Mouse (Mus musculus): ENCODE results near the gene Nfia.

Gene Nfia

DNA sequence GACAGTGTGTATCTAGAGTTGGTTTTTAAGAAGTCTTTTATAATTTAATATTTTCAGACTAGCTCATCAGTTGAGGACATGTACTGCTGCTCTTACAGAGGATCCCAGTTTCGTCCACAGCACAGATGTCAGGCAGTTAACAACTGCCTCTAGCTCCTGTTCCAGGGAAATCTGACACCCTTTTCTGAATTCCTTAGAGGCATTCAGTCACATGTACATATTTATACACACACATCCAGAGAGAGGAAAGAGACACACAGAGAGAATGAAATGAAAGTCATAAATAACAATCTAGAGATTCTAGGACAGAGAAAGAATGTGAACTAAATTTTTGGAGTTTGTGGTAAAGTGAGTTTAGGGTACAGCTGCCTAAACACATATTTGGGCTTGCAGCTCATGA, 308.1 kb downstream of the Nfia start:
- no peak for DNase-seq

DNA sequence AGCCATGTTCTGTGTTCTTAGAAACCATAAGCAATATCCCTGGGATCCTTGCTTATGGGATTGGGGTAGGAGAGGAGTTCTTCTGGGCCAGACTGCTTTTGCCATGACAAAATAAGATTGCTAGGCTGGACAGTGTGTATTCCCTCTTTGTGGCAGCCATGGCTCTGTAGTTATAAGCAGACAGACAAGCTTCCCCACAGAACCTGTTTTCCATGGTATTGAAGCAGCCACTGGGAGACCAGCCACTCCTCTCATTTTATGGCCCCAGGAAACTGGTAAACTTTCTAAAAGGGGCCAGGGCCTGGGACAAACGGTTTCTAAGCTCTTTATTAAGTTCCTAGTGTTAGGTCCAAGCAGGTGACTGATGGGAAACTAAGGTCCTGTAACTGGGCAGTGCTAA, 309.4 kb downstream of the Nfia start:
- no peak for DNase-seq

DNA sequence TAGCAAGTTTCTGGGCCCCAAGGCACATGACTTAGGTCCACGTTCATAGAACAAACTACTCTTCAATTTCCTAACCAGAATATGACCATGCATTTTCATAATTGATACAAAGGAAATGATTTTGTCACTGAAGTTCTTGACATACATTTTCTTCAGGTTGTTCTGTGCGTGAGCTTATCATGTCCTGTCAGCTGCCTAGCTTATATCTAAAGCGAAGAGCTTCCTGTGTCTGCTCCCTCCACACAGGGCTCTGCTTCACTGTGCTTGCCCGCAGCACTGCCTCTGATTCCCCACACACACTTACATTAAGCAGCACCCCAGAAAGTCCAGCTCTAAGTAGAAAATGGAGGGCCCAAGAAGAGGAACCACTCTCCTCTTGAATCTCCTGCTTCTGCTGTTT, 310.0 kb downstream of the Nfia start:
- no peak for DNase-seq

DNA sequence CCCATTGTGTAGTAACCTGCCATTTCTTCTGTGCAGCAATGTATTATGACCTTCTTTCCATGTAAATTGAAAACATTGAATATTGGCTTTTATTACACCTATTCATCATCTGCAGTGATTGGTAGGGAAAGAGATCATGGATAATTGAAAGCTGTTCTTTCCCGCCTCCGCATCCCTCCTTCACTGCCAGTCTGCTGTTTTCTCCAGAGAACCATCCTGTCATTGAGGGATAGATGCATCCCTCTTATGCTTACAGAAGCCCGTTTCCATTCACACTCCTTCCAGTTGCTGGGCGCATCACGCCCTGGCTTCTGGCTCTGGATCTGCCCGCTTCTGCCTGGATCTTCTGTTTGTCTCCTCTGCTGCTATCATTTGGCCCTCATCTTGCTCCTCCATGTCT, 312.5 kb downstream of the Nfia start:
- DNase-seq, result no peak

DNA sequence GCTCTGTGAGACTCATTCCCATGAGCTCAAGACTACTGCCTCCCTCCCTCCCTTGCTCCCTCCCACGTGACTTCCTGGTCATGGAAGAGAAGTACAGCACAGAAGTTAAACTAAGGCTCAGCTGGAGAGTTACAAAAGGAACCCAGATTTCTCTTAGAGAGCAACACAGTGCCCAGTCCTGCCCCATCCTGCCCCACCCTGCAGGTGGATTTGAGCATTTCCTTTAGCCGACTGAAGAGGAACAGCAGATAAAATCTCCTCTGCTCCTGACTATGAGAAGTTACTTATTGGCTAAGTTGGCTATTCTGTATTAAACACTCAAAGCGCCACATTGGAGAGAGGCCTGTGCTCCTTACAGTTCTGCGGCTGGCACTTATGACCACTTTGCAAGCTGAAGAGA, 314.4 kb downstream of the Nfia start:
- DNase-seq, result no peak

DNA sequence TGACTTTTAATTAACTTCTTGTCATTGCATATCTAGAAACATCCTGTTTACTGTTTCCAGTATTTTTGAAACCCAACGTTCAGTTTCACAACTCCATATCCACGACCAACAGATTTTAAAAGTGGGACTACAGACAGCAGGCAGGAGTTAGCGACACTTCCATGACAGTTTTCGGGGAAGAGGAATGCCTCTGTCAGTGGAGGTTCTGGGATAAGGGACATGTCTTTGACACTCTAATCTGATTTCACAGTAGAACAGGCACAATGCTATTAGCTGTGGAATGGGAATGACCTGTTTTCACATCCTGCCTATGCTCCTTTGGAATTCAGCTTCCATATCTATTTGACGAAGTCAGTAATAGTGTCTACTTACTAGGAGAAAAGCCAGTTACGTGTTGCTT, 317.5 kb downstream of the Nfia start:
- DNase-seq, result no peak

DNA sequence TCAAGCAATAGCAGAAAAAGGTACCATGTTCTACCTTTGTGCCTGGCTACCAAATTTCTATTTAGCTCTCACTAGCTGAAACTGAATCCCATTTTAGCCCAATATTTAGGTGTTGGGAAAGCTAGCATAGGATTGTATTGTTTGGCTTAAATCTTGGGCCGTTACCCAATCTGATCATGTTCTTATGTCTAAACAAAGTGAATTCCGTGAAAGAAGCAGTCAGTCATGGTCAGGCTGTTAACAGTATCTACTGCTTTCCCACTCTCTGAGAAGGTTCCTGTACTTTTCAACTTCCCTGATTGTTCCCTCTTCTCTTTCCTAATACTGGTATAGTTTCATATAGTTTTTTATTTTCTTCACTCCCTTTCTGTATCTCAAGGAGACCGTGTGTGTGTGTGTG, 318.1 kb downstream of the Nfia start:
- DNase-seq, result no peak

DNA sequence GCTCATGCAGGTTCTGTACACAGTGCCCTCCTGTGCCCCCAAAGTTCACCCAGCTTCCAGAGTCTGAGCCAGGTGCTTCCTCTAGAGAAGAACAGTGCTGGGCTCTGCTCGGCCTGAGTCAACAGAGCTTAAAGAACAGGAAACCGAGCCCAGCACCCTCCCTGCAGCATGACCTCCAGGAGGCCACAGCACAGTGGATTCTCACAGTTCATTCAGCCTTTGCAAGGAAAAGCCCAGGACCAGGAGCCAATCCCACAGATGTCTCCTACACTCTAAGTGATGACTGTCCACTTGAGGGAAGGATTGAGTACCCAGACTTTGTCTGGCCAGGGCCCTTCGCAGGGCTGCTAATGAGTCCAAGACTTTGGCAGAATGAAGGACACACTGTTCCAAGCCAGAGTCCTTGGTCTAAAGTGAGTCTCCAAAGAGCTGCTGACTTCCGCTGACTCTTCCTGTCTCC, 318.9 kb downstream of the Nfia start:
- DNase-seq, result peak in 1 of 2 experiments; percentile 30

DNA sequence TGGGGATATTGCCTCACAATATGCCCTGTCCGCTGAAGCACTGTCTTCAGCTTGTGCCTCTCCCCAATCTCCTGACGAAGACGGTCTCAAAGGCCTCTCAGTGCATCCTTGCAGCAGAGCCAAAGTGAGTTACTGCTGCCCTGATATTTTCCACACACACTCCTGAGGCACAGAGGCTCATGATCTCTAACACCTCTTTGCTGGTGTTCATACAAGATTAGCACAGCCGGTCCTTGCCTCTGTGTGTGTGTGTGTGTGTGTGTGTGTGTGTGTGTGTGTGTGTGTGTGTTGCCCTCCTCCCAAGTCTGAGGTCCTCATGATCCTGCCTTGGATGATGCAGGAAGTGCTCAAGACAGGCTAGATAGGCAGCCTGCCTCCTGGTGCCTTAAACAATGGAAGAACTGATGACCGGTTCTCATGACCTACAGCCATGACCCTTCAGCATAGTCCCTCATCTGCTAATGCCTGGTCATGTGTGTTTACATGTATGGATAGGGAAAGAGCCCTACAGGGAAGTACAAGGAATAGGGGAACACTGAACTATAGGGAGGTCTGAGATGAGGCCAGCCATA, 319.5 kb downstream of the Nfia start:
- no peak for DNase-seq

DNA sequence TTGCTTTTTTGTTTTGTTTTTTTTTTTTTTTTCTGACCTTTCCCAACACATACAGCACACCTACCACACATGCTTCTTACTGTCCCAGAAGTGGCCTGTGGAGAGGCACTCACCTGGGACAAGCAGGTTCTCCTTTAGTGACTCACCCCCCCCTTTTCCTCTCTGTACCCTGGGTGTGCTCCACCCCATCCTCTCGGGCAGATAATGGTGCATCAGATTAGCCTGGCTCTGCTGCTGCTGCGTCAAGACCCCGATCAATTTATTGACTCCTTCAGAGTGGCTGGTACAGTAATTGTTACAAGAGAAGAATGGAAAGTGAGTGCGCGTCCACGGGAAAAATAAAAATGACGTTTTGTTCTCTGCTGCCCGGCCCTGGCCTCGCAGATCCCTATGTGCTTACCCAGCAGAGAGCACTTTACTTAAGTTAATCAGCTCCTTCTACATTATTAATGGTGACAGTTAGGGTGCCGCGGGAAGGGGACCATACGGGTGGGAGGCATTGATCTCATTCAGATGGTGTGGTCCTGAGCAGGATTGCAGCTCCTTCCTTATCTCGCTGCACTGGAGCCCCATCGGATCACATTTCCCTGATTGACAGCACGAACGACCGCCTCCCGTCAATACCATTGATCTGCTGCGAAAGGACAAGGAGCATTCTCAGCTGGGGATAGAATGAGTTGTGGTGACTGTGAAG, 321.7 kb downstream of the Nfia start:
- DNase-seq, result no peak

DNA sequence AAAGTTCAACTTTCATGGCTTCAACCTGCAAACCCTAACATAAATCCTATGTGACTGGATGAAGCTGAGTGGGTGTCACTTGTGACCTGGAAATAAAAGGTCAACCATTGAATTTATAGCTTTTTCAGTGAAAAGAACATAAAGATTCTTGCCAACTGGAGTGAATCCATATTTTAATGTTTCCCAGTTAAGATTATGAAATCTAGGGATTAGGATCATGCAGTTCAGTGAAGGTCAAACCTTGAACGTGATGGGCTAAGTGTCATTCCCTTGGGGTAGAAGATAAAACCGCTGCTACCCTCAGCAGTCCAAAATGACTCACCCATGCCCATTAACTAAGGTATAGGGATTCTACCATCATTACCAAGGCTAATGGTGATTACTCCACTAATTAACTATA, 322.5 kb downstream of the Nfia start:
- no peak for DNase-seq

DNA sequence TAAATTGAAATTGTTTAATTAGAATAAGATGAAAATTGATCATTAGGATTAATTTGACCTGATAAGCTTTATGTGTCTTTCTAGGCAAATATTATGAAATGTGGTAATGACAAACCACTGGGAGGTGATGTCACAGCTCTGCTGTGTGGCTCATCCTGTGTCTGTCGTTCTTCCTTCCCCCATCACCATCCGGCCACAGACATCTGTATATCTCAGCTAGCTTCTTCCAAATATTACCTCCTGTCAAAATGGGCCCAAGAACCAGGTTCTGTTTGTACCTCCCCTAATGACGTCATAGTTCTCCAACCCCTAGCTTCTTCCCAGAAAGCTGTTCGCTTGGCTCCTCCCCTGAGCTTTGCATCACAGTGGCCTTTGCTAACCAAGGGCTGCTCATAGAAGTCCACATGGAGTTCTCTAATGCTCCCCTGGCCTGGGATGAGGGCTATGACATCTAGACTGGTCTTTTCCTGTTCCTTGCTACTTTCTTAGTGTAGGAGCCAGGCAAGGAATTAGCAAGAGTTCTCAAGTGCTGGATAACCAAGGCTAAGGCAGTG, 324.6 kb downstream of the Nfia start:
- no peak for DNase-seq

DNA sequence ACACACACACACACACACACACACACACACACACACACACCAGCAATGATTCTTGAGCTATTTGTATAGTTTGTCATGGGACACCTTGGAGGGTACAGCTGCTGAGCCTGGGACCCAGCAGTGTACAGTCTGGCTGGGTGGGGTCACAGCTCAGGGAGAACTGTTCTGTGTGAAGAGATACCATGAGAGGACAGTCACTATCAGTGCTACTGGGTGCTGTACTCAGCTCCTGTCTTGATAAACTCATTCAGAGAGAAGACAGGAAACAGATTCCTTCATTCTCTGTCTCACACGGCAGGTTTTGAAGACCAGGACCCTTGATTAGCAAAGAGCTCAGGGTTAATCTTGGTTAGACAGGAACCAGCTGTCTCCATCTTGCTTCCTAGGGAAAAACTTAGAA, 326.1 kb downstream of the Nfia start:
- no peak for DNase-seq

DNA sequence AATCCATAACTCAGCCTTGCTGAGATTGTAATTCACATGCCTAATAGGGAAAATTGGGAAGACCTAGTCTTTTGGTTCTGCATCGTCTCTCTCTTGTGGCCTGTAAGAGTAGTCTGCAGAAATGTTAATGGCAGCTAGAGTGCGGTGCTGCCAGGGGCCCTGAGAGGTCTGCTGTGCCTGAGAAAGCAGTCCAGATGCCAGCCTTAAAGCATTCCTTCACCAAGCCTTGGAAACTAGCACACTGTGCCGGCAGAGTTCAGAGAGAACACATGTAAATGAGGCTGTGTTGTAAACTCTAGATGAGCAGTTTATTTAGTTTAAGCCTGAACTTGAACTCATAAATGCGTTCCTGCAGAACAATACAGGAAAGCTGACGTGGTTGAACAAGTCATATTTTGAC, 326.9 kb downstream of the Nfia start:
- no peak for DNase-seq

DNA sequence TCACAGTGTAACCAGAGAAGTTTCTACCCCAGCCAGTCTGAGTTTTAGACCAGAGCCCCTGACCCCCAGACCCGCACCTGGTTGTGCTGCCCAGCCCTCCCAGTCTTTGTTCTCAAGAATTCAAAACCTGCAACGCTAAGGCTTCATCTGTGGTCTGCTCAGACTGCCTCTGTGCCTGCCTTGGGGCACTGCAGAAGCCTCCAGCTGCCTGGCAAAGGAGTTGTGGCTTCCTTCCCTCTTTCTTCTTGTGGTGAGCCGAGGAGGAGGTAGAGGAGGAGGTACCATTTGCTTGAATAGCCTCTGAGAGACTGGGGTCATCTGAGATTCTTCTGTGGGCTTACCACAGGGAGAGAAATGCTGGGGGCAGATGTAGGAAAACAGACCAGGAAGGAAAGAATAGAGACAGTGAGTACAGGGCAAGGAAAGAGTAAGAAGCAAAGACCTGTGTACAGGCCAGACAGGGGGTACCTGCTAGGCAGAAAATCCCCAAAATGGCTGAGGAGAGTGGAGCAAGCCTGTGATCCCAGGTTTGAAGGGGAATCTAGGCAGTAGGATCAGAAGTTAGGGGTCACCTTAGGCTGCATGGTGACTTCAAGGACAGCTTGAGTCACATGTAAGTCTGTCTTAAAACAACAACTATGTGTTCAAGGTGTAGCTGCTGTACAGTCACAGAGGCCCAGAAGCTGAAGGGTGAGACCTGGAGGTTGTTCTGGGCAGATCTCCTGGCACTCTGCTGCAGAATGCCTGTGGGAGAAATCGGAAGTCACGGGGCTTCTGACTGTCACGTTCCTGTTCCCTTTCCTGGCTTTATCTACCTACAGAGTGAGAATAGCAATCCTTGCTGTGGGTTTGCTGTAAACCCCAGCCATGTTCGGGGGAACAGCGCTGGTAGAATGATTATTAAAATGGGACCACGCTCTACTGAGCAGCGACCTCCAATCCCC, 328.9 kb downstream of the Nfia start:
- no peak for DNase-seq

DNA sequence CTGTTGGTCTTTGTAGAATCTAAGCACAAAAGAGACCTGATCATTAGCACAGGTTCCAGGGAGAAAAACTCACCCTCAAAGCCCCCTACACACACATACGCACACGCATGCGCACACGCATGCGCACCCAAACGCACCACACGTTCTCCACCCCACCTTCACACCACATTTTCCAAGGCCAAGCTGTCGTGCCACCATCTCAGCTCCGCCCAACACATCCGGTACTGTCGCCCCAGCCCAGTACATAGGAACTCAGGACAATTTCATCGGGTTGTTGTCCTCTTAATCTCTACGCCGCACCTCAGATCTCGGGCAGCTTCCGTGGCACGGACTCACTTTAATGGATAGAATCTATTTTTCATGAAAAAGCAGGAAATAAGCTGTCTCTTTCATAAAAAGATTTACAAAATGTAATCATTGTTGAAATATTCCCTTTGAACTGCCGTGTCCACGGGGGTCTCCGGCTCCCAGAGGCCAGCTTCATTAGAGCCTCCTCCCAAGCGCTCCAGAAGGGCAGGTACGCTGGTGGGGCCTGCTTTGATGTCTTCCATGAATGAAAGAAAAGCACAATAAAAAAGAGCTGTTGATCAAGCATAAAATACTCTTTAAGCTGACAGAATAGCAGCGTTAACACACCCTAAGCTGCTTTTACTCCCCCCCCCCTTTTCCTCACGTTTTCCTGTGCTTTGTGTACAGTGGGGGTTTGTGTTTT, 330.2 kb downstream of the Nfia start:
- DNase-seq, result no peak

DNA sequence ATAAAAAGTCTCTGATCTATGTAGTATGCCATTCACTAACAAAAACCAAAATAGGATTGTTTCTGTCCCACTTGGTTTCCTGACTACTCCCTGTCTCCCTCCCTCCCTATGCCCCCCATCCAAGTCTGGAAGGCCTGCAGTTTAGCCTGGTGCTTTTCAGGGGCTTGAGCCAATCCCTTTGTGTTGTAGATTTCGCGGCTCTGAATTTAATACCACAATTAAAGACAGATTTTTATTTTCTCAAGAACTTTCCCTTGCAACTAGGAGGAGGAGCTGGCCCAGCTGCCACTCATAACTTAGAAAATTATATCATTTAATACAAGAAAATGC, 330.8 kb downstream of the Nfia start:
- DNase-seq, result no peak

DNA sequence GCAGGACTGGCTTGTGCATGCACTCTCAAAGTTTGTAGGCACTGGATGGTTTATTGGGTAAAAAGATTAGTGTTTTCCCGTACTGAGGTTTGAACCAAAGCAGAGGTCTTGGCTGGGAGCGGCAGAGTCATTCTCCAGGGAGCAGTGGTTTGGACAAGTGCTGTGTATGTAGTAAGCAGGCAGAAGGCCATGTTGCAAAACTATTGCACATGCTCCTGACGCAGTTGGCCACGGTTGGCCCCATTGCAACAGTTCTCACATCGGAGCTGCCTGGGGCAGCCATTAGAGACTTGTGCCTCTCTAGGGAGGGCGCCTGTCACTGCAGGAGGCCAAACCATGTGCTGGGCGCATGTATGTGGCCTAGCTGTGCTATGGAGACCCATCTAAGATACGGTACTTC, 331.6 kb downstream of the Nfia start:
- DNase-seq, result no peak

DNA sequence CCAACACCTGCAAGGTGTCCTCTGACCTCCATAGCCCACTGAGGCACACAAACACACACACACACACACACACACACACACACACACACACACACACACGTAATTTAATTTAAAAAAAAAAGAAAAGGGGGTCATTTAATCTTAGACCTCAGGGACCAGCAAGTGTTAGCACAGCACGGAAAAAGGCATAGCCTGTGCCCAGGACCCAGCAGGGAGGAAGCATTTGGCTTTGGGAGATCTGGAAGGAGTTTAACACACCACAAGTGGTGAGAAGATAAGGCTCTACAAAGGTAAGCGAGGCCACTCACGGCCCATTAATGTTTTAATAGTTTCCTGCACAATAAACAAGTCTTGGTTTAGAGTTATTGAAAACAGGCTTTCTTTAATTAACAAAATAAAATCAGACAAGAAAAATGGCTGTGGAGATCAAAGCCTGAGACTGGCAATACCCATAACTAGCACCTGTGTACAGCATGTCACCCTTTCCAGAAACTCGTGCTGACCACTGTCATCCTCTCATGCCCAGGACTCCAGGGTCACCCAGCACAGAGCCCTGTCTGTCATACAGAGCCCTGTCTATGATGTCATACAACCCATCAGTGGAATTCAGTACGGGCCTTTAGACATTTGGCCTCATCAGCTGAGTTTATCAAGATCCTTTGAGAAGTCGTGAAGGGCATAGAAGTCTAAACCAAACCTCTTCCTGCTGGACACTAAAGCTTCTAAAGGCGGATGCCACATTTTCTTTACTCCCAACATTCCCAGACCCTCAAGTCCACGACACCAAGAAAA, 332.6 kb downstream of the Nfia start:
- DNase-seq, result peak; percentile 47 to 63

DNA sequence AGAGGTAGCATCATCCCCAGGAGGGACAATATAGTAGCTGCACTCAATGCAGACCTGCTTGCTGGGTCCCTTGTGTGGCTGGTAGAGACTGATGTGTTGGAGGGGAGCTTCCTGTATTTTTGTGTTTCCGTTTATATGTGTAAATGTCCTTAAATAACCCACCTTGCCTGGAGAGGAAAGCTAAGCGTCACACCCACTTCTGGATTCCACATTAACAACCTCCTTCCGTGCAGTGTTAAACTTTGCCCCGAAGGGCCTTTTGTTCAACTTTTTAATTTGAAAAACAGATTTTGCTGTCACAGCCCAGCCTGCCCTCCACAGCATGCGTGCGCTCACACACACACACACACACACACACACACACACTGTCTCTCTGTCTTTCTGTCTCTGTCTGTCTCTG, 333.4 kb downstream of the Nfia start:
- DNase-seq, result no peak

DNA sequence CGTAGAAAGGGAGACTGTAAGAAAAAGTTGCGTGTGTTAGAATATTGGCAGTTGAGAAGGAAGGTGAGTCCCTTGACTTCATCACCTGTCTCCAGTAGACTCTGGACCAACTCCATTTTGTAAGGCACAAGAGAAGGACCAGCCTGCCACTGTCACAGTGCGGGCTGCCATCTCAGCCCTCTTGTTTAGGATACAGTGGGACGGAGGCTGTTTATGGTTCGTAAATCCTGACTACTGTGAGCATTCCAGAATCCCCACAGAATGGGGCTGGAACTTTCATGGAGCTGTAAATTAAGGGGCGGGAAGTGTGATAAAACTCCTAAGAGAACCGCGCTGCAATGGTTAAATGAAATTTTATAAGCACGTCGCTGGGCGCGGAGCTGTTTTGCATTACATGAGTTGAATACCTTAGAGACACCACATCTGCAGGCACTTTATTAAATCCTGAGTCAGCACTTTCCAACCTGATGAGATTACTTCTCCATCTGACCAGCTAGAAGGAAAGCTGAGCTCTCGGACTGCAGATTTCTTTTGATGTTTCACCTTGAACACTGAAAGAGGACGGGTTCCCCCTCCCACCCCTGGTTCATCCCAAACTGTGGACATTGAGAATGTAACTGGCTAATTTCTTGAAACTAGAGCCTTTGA, 334.0 kb downstream of the Nfia start:
- DNase-seq, result no peak

DNA sequence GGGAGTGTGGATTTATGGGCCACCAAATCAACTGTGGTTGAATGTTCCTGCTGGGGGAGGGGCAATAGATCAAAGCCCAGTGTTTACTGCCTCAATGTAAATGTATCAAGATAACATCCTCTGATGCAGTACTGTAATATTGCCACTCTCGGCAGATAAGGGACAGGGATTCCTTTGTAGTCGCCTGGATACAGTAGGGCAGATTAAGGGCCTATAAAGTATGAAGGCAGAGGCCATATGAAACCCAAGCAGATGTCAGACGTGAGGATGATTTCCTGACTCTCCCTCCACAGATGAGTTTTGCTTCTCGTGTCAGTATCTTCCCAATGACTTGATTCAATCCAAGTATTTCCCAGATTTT, 334.5 kb downstream of the Nfia start:
- DNase-seq, result no peak
